Mouse (Mus musculus) intestine, embryonic 15.5 days (tissue): Measurements from ENCODE around the gene Duoxa1. TPM values are rescaled to one million over a fixed set of nuclear protein-coding genes. Genes with fewer than 3 reads are reported as not detected.

Experiments
- ATAC-seq: fragments of 200-750 bp; cut with Nextera tagmentation; 2 replicates; pipeline ENCODE4 v1.8.0; 2017; ENCODE audit warnings: moderate TSS enrichment, moderate library complexity
- H3K27ac ChIP-seq: fragments of 300-500 bp; sonication (generic); 2 replicates; pipeline ENCODE4 v1.5.1; 2015; ENCODE audit warnings: mild to moderate bottlenecking, inconsistent platforms
- H3K27me3 ChIP-seq: fragments of 300-500 bp; sonication (generic); replicated peaks from 2 replicates; pipeline ENCODE4 v1.6.1; 2015; ENCODE audit warnings: inconsistent platforms
- H3K36me3 ChIP-seq: fragments of 300-500 bp; sonication (generic); 2 replicates; pipeline ENCODE4 v1.6.1; 2015; ENCODE audit warnings: inconsistent platforms
- H3K4me1 ChIP-seq: fragments of 300-500 bp; sonication (generic); replicated peaks from 2 replicates; pipeline ENCODE4 v1.6.1; 2015; ENCODE audit warnings: inconsistent platforms
- H3K4me2 ChIP-seq: fragments of 300-500 bp; sonication (generic); replicated peaks from 2 replicates; pipeline ENCODE4 v1.6.1; 2015; ENCODE audit warnings: mild to moderate bottlenecking, inconsistent platforms
- H3K4me3 ChIP-seq: fragments of 300-500 bp; sonication (generic); replicated peaks from 2 replicates; pipeline ENCODE4 v1.5.1; 2015; ENCODE audit warnings: inconsistent platforms
- H3K9ac ChIP-seq: fragments of 300-500 bp; sonication (generic); 2 replicates; pipeline ENCODE4 v1.6.1; 2015; ENCODE audit warnings: inconsistent platforms
- H3K9me3 ChIP-seq: fragments of 300-500 bp; sonication (generic); 2 replicates; pipeline ENCODE4 v1.6.1; 2016; ENCODE audit warnings: inconsistent platforms
- WGBS: fragments of 180-500 bp; shearing (Covaris S2); methylation state at CpG from one replicate; pipeline ENCODE4 v1.1.7; 2015; 5-methylcytosine and 5-hydroxymethylcytosine counted together
- polyA plus RNA-seq: library from polyadenylated mRNA; unstranded; fragments of >200 nt; fragmentation: Nextera tagmentation; extraction: Ambion mirVana; gene quantifications from 2 replicates; pipeline ENCODE4 v1.2.1, GENCODE M21; 2015

Duoxa1 gene
- polyA plus RNA-seq, 1 experiment from 2014 or later: not detected

- H3K4me2 ChIP-seq: peak overlapping the region; percentile 87
- no peak overlapping the region for H3K27ac ChIP-seq
- peak; percentile 32 for ATAC-seq
- WGBS: 2% methylated on average over 48 of the region's 48 CpGs
- H3K36me3 ChIP-seq: no peaks in the 10 kb centered on the region
- peaks cover 74% of the 10 kb centered on the region for H3K27me3 ChIP-seq
- 0 out of 2 replicates have a peak overlapping the region, but pooled peaks have one; percentile 26 for H3K9ac ChIP-seq
- H3K9me3 ChIP-seq: no peaks in the 10 kb centered on the region
- peaks cover 39% of the 10 kb centered on the region for H3K4me1 ChIP-seq
- H3K4me3 ChIP-seq: peak overlapping the region; percentile 40
These were observed 12.2 kb downstream of the Duoxa1 start for GRCm38 (mm10) chr2:122301081-122301920.

GRCm38 (mm10) chr2:122300656-122301020 is 12.9 kb downstream of the Duoxa1 start:
- WGBS: 5% methylated on average over 14 of the region's 14 CpGs
- peak overlapping the region; percentile 40 for H3K4me3 ChIP-seq
- no peaks in the 10 kb centered on the region for H3K36me3 ChIP-seq
- no peaks in the 10 kb centered on the region for H3K9me3 ChIP-seq
- no peak for ATAC-seq
- peaks cover 39% of the 10 kb centered on the region for H3K4me1 ChIP-seq
- no peak overlapping the region for H3K27ac ChIP-seq
- peaks cover 76% of the 10 kb centered on the region for H3K27me3 ChIP-seq
- H3K9ac ChIP-seq: no peak overlapping the region
- H3K4me2 ChIP-seq: peak overlapping the region; percentile 87

- Histone ChIP-seq H3K36me3 (no peaks in the 10 kb centered on the region), H3K27ac (no peak overlapping the region), H3K27me3 (peaks cover 77% of the 10 kb centered on the region), H3K9me3 (no peaks in the 10 kb centered on the region), H3K4me2 (0 out of 2 replicates have a peak overlapping the region, but pooled peaks have one; percentile 87), H3K9ac (no peak overlapping the region), H3K4me3 (no peak overlapping the region), H3K4me1 (peaks cover 39% of the 10 kb centered on the region)
- ATAC-seq: no peak
- 19% methylated on average over 14 of the region's 14 CpGs for WGBS
These were observed 13.4 kb downstream of the Duoxa1 start for GRCm38 (mm10) chr2:122299911-122300655.

- Histone ChIP-seq H3K4me3 (peak within 1 kb of the TSS; percentile 29), H3K9ac (no peak within 1 kb of the TSS), H3K36me3 (no peaks in the 10 kb centered on the region), H3K4me1 (peaks cover 39% of the 10 kb centered on the region), H3K9me3 (no peaks in the 10 kb centered on the region), H3K4me2 (peak within 1 kb of the TSS; percentile 67), H3K27me3 (peaks cover 80% of the 10 kb centered on the region), H3K27ac (no peak within 1 kb of the TSS)
- 0 out of 2 replicates have a peak, but pooled peaks have one; percentile 15 for ATAC-seq
- 2% methylated on average over 43 of the region's 43 CpGs for WGBS
These were observed 14.7 kb downstream of the Duoxa1 start, which contains the start of gene Duoxa2 for GRCm38 (mm10) chr2:122298596-122299490. TSS of gene Duoxa2 (plus strand) at chr2:122298900.

- H3K27me3 ChIP-seq: peaks cover 87% of the 10 kb centered on the region
- H3K9me3 ChIP-seq: no peaks in the 10 kb centered on the region
- H3K4me1 ChIP-seq: peaks cover 39% of the 10 kb centered on the region
- H3K36me3 ChIP-seq: no peaks in the 10 kb centered on the region
- ATAC-seq: no peak
- no peak within 1 kb of the TSS for H3K27ac ChIP-seq
- peak within 1 kb of the TSS; percentile 29 for H3K4me3 ChIP-seq
- peak within 1 kb of the TSS; percentile 67 for H3K4me2 ChIP-seq
- WGBS: 2% methylated on average over 13 of the region's 13 CpGs
- no peak within 1 kb of the TSS for H3K9ac ChIP-seq
These were observed 15.4 kb downstream of the Duoxa1 start, which contains the start of gene Duox2 for GRCm38 (mm10) chr2:122298096-122298499. TSS of gene Duox2 (minus strand) at chr2:122298449.

GRCm38 (mm10) chr2:122297271-122298095 is 16.0 kb downstream of the Duoxa1 start:
- Histone ChIP-seq H3K9ac (no peak overlapping the region), H3K4me1 (peaks cover 39% of the 10 kb centered on the region), H3K9me3 (no peaks in the 10 kb centered on the region), H3K36me3 (no peaks in the 10 kb centered on the region), H3K27me3 (peaks cover 87% of the 10 kb centered on the region), H3K4me3 (peak overlapping the region; percentile 18; the same call in 1 of the 2 replicates), H3K27ac (no peak overlapping the region), H3K4me2 (peak overlapping the region; percentile 34)
- ATAC-seq: no peak
- WGBS: 2% methylated on average over 35 of the region's 35 CpGs

- 2% methylated on average over 7 of the region's 7 CpGs for WGBS
- H3K9ac ChIP-seq: no peak overlapping the region
- ATAC-seq: no peak
- peaks cover 22% of the 10 kb centered on the region for H3K4me1 ChIP-seq
- no peaks in the 10 kb centered on the region for H3K9me3 ChIP-seq
- no peak overlapping the region for H3K4me2 ChIP-seq
- H3K4me3 ChIP-seq: no peak overlapping the region
- no peak overlapping the region for H3K27ac ChIP-seq
- peaks cover 61% of the 10 kb centered on the region for H3K27me3 ChIP-seq
- no peaks in the 10 kb centered on the region for H3K36me3 ChIP-seq
These were observed 18.6 kb downstream of the Duoxa1 start for GRCm38 (mm10) chr2:122294916-122295315.

- WGBS: 41% methylated on average over 7 of the region's 7 CpGs
- ATAC-seq: no peak
- Histone ChIP-seq H3K27me3 (no peaks in the 10 kb centered on the region), H3K9ac (no peak overlapping the region), H3K27ac (no peak overlapping the region), H3K4me2 (no peak overlapping the region), H3K36me3 (no peaks in the 10 kb centered on the region), H3K9me3 (no peaks in the 10 kb centered on the region), H3K4me3 (no peak overlapping the region), H3K4me1 (no peaks in the 10 kb centered on the region)
These were observed 27.4 kb downstream of the Duoxa1 start for GRCm38 (mm10) chr2:122286137-122286536.

GRCm38 (mm10) chr2:122284091-122284490 is 29.4 kb downstream of the Duoxa1 start:
- H3K9me3 ChIP-seq: no peaks in the 10 kb centered on the region
- H3K27me3 ChIP-seq: no peaks in the 10 kb centered on the region
- no peak overlapping the region for H3K9ac ChIP-seq
- 66% methylated on average over 9 of the region's 9 CpGs for WGBS
- no peak overlapping the region for H3K4me3 ChIP-seq
- no peak for ATAC-seq
- no peak overlapping the region for H3K27ac ChIP-seq
- H3K4me2 ChIP-seq: no peak overlapping the region
- H3K4me1 ChIP-seq: no peaks in the 10 kb centered on the region
- no peaks in the 10 kb centered on the region for H3K36me3 ChIP-seq

GRCm38 (mm10) chr2:122278769-122279168 is 34.8 kb downstream of the Duoxa1 start:
- H3K4me3 ChIP-seq: no peak overlapping the region
- WGBS: 70% methylated on average over 3 of the region's 3 CpGs

More at GRCm38 (mm10) chr2:122278769-122279168, 34.8 kb downstream of the Duoxa1 start:
- no peaks in the 10 kb centered on the region for H3K36me3 ChIP-seq
- no peaks in the 10 kb centered on the region for H3K27me3 ChIP-seq
- H3K9me3 ChIP-seq: no peaks in the 10 kb centered on the region
- peak; percentile 31; the same call in 1 of the 2 replicates for ATAC-seq
- H3K4me2 ChIP-seq: no peak overlapping the region
- no peak overlapping the region for H3K27ac ChIP-seq
- H3K4me1 ChIP-seq: no peaks in the 10 kb centered on the region
- H3K9ac ChIP-seq: no peak overlapping the region
